Mouse (Mus musculus) intestine, embryonic 15.5 days (tissue): Measurements from ENCODE around the gene Gm4567. TPM values are rescaled to one million over a fixed set of nuclear protein-coding genes. Genes with fewer than 3 reads are reported as not detected.
"Not testable (repeated sequence)": the region's sequence is repeated elsewhere in the genome, so short reads cannot be mapped to it uniquely, and the experiment has no call there.

ENCODE experiments used
- ATAC-seq: fragments of 200-750 bp; cut with Nextera tagmentation; 2 replicates; pipeline ENCODE4 v1.8.0; 2017; ENCODE audit warnings: moderate TSS enrichment, moderate library complexity
- H3K27ac ChIP-seq: fragments of 300-500 bp; sonication (generic); 2 replicates; pipeline ENCODE4 v1.5.1; 2015; ENCODE audit warnings: mild to moderate bottlenecking, inconsistent platforms
- H3K27me3 ChIP-seq: fragments of 300-500 bp; sonication (generic); replicated peaks from 2 replicates; pipeline ENCODE4 v1.6.1; 2015; ENCODE audit warnings: inconsistent platforms
- H3K36me3 ChIP-seq: fragments of 300-500 bp; sonication (generic); 2 replicates; pipeline ENCODE4 v1.6.1; 2015; ENCODE audit warnings: inconsistent platforms
- H3K4me1 ChIP-seq: fragments of 300-500 bp; sonication (generic); replicated peaks from 2 replicates; pipeline ENCODE4 v1.6.1; 2015; ENCODE audit warnings: inconsistent platforms
- H3K4me2 ChIP-seq: fragments of 300-500 bp; sonication (generic); replicated peaks from 2 replicates; pipeline ENCODE4 v1.6.1; 2015; ENCODE audit warnings: mild to moderate bottlenecking, inconsistent platforms
- H3K4me3 ChIP-seq: fragments of 300-500 bp; sonication (generic); replicated peaks from 2 replicates; pipeline ENCODE4 v1.5.1; 2015; ENCODE audit warnings: inconsistent platforms
- H3K9ac ChIP-seq: fragments of 300-500 bp; sonication (generic); 2 replicates; pipeline ENCODE4 v1.6.1; 2015; ENCODE audit warnings: inconsistent platforms
- H3K9me3 ChIP-seq: fragments of 300-500 bp; sonication (generic); 2 replicates; pipeline ENCODE4 v1.6.1; 2016; ENCODE audit warnings: inconsistent platforms
- WGBS: fragments of 180-500 bp; shearing (Covaris S2); methylation state at CpG from one replicate; pipeline ENCODE4 v1.1.7; 2015; 5-methylcytosine and 5-hydroxymethylcytosine counted together
- polyA plus RNA-seq: library from polyadenylated mRNA; unstranded; fragments of >200 nt; fragmentation: Nextera tagmentation; extraction: Ambion mirVana; gene quantifications from 2 replicates; pipeline ENCODE4 v1.2.1, GENCODE M21; 2015

Gene Gm4567
- not detected in 2 replicates for polyA plus RNA-seq

DNA sequence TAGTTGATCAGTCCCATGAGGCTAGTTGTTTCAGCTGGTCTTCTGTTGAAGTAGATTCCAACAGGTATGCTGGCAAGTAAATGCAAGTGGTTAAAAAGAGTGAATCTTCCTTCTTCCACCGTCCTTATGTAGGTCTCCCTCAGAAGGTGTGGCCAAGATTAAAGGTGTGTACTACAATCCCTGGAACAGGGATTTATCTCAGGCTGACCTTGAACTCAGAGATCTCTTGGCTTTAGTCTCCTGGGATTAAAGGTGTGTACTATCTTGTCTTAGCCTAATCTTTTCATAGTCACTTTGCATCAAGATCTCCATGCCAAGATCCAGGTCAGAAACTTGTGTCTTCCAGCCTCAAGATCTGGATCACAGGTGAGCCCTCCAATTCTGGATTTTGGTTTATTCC is at the start of gene Gm4567:
Gm4567 (minus strand) TSS at position 101 of the 400 bp plus-strand sequence.
- not testable (repeated sequence) for H3K27ac ChIP-seq, H3K9me3 ChIP-seq, H3K9ac ChIP-seq, H3K4me1 ChIP-seq, H3K27me3 ChIP-seq, H3K4me3 ChIP-seq, H3K4me2 ChIP-seq, H3K36me3 ChIP-seq, ATAC-seq
- no CpG with 5 or more reads among the region's 1 CpGs for WGBS

DNA sequence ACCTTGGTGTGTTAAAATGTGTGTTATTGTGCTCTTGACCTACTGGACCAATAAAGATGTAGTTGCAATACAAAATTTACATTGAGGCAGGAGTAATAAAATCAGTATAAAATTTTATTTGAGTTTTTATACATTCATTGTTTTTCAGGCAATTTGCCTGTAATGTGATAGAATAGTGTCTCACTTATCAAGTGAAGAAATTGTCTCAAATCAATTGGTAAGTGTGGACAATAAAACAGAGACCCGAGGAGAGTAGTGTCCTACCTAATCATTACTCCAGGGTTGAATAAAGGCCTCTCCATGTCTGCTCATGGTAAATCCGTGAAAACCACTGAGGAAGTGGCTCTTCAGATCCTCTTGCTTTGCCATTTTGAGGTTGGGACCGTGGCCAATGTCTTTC is 41.9 kb upstream of the Gm4567 start, which contains the start of gene Vmn1r157:
Vmn1r157 (plus strand) TSS at position 301 of the 400 bp plus-strand sequence.
- 28% methylated on average over 2 of the region's 3 CpGs for WGBS
- not testable (repeated sequence) for H3K9me3 ChIP-seq, ATAC-seq, H3K4me3 ChIP-seq, H3K36me3 ChIP-seq, H3K27me3 ChIP-seq, H3K4me2 ChIP-seq, H3K4me1 ChIP-seq, H3K9ac ChIP-seq, H3K27ac ChIP-seq

DNA sequence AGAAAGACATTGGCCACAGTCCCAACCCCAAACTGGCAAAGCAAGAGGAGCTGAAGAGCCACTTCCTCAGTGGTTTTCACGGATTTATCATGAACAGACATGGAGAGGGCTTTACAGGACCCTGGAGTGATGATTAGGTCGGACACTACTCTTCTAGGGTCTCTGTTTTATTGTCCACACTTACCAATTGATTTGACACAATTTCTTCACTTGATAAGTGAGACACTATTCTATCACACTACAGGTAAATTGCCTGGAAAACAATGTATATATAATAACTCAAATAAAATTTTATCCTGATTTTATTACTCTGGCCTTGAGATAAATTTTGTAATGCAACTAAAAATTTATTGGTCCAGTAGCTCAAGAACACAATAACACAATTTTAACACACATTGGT is 27.3 kb downstream of the Gm4567 start, which contains the start of gene Gm8693:
Gm8693 (minus strand) TSS at position 101 of the 400 bp plus-strand sequence.
- H3K9me3 ChIP-seq, H3K4me3 ChIP-seq, H3K4me2 ChIP-seq, H3K27ac ChIP-seq, ATAC-seq, H3K27me3 ChIP-seq, H3K9ac ChIP-seq, H3K4me1 ChIP-seq, H3K36me3 ChIP-seq: not testable (repeated sequence)
- no CpG with 5 or more reads among the region's 2 CpGs for WGBS

Other genes starting within 250 kb of the Gm4567 start
- gene Vmn1r151, start 220.0 kb downstream of the Gm4567 start, polyA plus RNA-seq = not detected in 2 replicates
- not detected in 2 replicates for gene Vmn1r152, start 196.7 kb downstream of the Gm4567 start, polyA plus RNA-seq
- gene Gm8677, start 184.8 kb downstream of the Gm4567 start, polyA plus RNA-seq = not detected in 2 replicates
- gene Gm4201, start 154.4 kb downstream of the Gm4567 start, polyA plus RNA-seq = not detected in 2 replicates
- gene Gm4565, start 131.6 kb downstream of the Gm4567 start, polyA plus RNA-seq = not detected in 2 replicates
- not detected in 2 replicates for gene Vmn1r155, start 61.7 kb downstream of the Gm4567 start, polyA plus RNA-seq
- gene Gm8693, start 27.4 kb downstream of the Gm4567 start, polyA plus RNA-seq = not detected in 2 replicates
- not detected in 2 replicates for gene Vmn1r157, start 42.0 kb upstream of the Gm4567 start, polyA plus RNA-seq
- gene Vmn1r158, start 71.1 kb upstream of the Gm4567 start, polyA plus RNA-seq = not detected in 2 replicates
- not detected in 2 replicates for gene Vmn1r159, start 123.9 kb upstream of the Gm4567 start, polyA plus RNA-seq
- gene Vmn1r160, start 151.5 kb upstream of the Gm4567 start, polyA plus RNA-seq = not detected in 2 replicates